Comparison of ENCODE assay signal across 22 mouse cellular contexts in the genomic region with DNA sequence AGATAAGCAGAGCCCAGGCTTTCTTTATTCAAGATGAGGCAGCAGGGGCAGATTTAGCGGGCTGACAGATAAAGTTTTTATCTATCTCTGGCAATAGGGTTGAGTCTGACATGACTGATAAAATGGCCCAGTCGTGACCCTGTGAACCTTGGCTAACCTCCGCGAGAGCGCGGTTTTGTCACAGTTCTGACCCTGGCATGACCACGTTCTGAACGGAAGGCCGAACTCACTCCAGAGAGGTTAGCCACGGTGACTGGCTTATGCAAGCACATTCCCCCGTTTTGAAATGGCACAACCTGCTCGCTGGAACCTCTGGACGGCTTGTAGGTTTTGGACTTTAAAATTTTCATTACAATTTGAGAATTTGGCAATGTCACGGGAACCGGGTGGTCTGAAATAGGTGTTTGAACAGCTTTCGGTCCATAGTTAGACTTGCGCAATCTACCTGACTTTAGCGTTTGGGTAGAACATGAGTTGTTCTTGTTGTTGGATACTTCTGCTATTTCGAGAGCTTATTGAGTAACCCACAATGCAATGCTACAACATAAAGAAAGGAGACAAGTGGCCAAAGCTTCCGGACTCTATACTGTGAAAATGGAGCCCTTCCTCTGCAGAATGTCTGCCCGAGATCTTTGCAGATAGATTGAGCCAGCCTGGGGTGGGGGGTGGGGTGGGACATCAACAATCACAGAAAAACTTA. TPM values are rescaled to one million over a fixed set of nuclear protein-coding genes. Genes with fewer than 3 reads are reported as not detected.
A peak's percentile ranks its signal among the peaks of the same experiment; 100 is the strongest.
DNase-seq lines count a peak whose midpoint lies in the region; ATAC-seq and TF ChIP-seq lines count a peak whose summit lies in the region.
"Had no signal": no experiment of that assay in that cellular context is flagged by ENCODE, and none has a peak within 500 bp of the region (broad histone marks: within the 10 kb centered on the region; RNA-seq: fewer than 3 reads in every experiment).

No protein-coding gene starts in this region.

- no peaks in the 10 kb centered on the region for H3K36me3 ChIP-seq in kidney, adult 2 months (ENCODE audit: control insufficient read depth, insufficient read depth, low read length)
- peaks cover 18% of the 10 kb centered on the region for H3K36me3 ChIP-seq in G1E (replicated peaks)
- H3K36me3 ChIP-seq in liver, embryonic 15.5 days (replicated peaks), result no peaks in the 10 kb centered on the region
- no peaks in the 10 kb centered on the region for H3K36me3 ChIP-seq in midbrain, embryonic 14.5 days (ENCODE audit: control insufficient read depth, insufficient read depth, low read length)
- H3K36me3 ChIP-seq: hindbrain, embryonic 10.5 days; limb, embryonic 12.5 days; midbrain, embryonic 15.5 days had no signal

- H3K4me3 ChIP-seq in kidney, adult 2 months (ENCODE audit: insufficient read depth, low read depth, low read length), result no peak overlapping the region
- no peak overlapping the region; the same call in 1 of the 2 replicates for H3K4me3 ChIP-seq in G1E (ENCODE audit: low read depth, low read length)
- no peak overlapping the region for H3K4me3 ChIP-seq in liver, embryonic 15.5 days (replicated peaks)
- H3K4me3 ChIP-seq in midbrain, embryonic 14.5 days (replicated peaks; ENCODE audit: low read depth, low read length), result no peak overlapping the region
- H3K4me3 ChIP-seq: forebrain, embryonic 13.5 days; hindbrain, embryonic 10.5 days; limb, embryonic 12.5 days; midbrain, embryonic 15.5 days had no signal

- TF ChIP-seq CTCF in kidney, adult 2 months (conservative IDR thresholded peaks at IDR 0.05; ENCODE audit: insufficient read depth, insufficient read length, low read depth, low read length), result no peak
- no peak for TF ChIP-seq CTCF in G1E (IDR thresholded peaks at IDR 0.05; ENCODE audit: low read depth, low read length)

- H3K4me1 ChIP-seq in kidney, adult 2 months (ENCODE audit: control insufficient read depth, insufficient read depth, low read length), result no peaks in the 10 kb centered on the region
- peaks cover 25% of the 10 kb centered on the region for H3K4me1 ChIP-seq in G1E (ENCODE audit: insufficient read depth, low read depth, low read length)
- H3K4me1 ChIP-seq in liver, embryonic 15.5 days (replicated peaks), result peaks cover 17% of the 10 kb centered on the region
- H3K4me1 ChIP-seq in midbrain, embryonic 14.5 days (ENCODE audit: control insufficient read depth, insufficient read depth, low read length), result peaks cover 10% of the 10 kb centered on the region; the same call in 1 of the 2 replicates

- H3K9ac ChIP-seq in liver, embryonic 15.5 days, result no peak overlapping the region
- H3K9ac ChIP-seq in midbrain, embryonic 14.5 days (replicated peaks; ENCODE audit: low read length), result no peak overlapping the region
- H3K9ac ChIP-seq: forebrain, embryonic 13.5 days; limb, embryonic 12.5 days; midbrain, embryonic 15.5 days had no signal

- H3K9me3 ChIP-seq in G1E (replicated peaks), result peaks cover 16% of the 10 kb centered on the region
- H3K9me3 ChIP-seq in liver, embryonic 15.5 days (replicated peaks), result no peaks in the 10 kb centered on the region
- H3K9me3 ChIP-seq in midbrain, embryonic 14.5 days (ENCODE audit: control insufficient read depth, low read length), result no peaks in the 10 kb centered on the region
- H3K9me3 ChIP-seq: forebrain, embryonic 13.5 days; hindbrain, embryonic 10.5 days; limb, embryonic 12.5 days; midbrain, embryonic 15.5 days had no signal

- peak; percentile 40 for ATAC-seq in G1E (ENCODE audit: extremely low read depth, insufficient number of reproducible peaks, low FRiP score, poor library complexity, severe bottlenecking)
- peak; percentile 73 for ATAC-seq in liver, embryonic 15.5 days (ENCODE audit: insufficient read depth)
- ATAC-seq in midbrain, embryonic 14.5 days (ENCODE audit: low FRiP score, low TSS enrichment), result no peak
- ATAC-seq: forebrain, embryonic 13.5 days; midbrain, embryonic 15.5 days had no signal

- H3K27me3 ChIP-seq in kidney, adult 2 months (replicated peaks; ENCODE audit: control insufficient read depth, insufficient read depth, low read length), result no peaks in the 10 kb centered on the region
- peaks cover 38% of the 10 kb centered on the region for H3K27me3 ChIP-seq in G1E (ENCODE audit: insufficient read depth, low read length)
- H3K27me3 ChIP-seq in liver, embryonic 15.5 days, result peaks cover 77% of the 10 kb centered on the region
- H3K27me3 ChIP-seq in midbrain, embryonic 14.5 days (ENCODE audit: control insufficient read depth, insufficient read depth, low read length), result peaks cover 50% of the 10 kb centered on the region

- no peak overlapping the region for H3K27ac ChIP-seq in kidney, adult 2 months (ENCODE audit: insufficient read depth, low read depth, low read length)
- no peak overlapping the region; the same call in 1 of the 2 replicates for H3K27ac ChIP-seq in liver, embryonic 15.5 days (replicated peaks)
- no peak overlapping the region for H3K27ac ChIP-seq in midbrain, embryonic 14.5 days (replicated peaks; ENCODE audit: low read depth, low read length)
- H3K27ac ChIP-seq: forebrain, embryonic 13.5 days; hindbrain, embryonic 10.5 days; limb, embryonic 12.5 days; midbrain, embryonic 15.5 days had no signal

- WGBS in kidney, adult 2 months, result 71% methylated on average over 21 of the region's 21 CpGs
- 33% methylated on average over 21 of the region's 21 CpGs for WGBS in liver, embryonic 15.5 days (ENCODE audit: insufficient replicate concordance)
- WGBS in midbrain, embryonic 14.5 days, result 77% methylated on average over 21 of the region's 21 CpGs

- peak overlapping the region; percentile 15; the same call in 1 of the 2 replicates for H3K4me2 ChIP-seq in liver, embryonic 15.5 days
- no peak overlapping the region for H3K4me2 ChIP-seq in midbrain, embryonic 14.5 days (ENCODE audit: low read length)
- H3K4me2 ChIP-seq: forebrain, embryonic 13.5 days; limb, embryonic 12.5 days; midbrain, embryonic 15.5 days had no signal

- no peak for TF ChIP-seq POLR2A in kidney, adult 2 months (IDR thresholded peaks at IDR 0.05; ENCODE audit: low read depth, low read length)

- DNase-seq in kidney, adult 2 months, result peak; percentile 49
- no peak for DNase-seq in kidney, postnatal 14 days
- DNase-seq in G1E (ENCODE audit: low spot score), result no peak
- peak; percentile 62 to 84 for DNase-seq in adrenal gland, postnatal 36 days
- no peak for DNase-seq in natural killer cell, adult 2 months (ENCODE audit: low spot score in 2 of 2)
- DNase-seq in midbrain, embryonic 14.5 days, result no peak
- no peak for DNase-seq in embryo, embryonic 9.5 days (ENCODE audit: extremely low spot score)
- DNase-seq: cerebellum, adult 2 months; lung, postnatal 14 days; retina, postnatal 1 day had no signal

RNA-seq across cellular contexts. Expression of a gene that starts 4.9 kb away (rescaled TPM):
- 0.33 and 0.54 TPM in 2 replicates for polyA plus RNA-seq in kidney, adult 2 months (2012; rRNA removed)
- total RNA-seq in G1E (2014; fragmentation: Nextera tagmentation), result 0.53 and 0.60 TPM in 2 replicates
- 0.55 and 0.64 TPM in 2 replicates for total RNA-seq in G1E (2017)
- 0.42 and 0.50 TPM in 2 replicates for polyA plus RNA-seq in G1E (2012)
- not detected for total RNA-seq in adrenal gland, postnatal 36 days (2021)
- 0.16 and 0.20 TPM in 2 replicates for polyA plus RNA-seq in liver, embryonic 15.5 days (2015; fragmentation: Nextera tagmentation; extraction: Ambion mirVana)
- polyA plus RNA-seq in midbrain, embryonic 14.5 days (2014; fragmentation: Nextera tagmentation; extraction: Ambion mirVana), result not detected in 2 replicates
- polyA plus RNA-seq: cerebellum, adult 2 months; midbrain, embryonic 15.5 days; neural tube, embryonic 14.5 days had no signal

RNA-seq across cellular contexts. Expression of a gene that starts 17.1 kb away (rescaled TPM):
- 0.05 and 0.22 TPM in 2 replicates for polyA plus RNA-seq in kidney, adult 2 months (2012; rRNA removed)
- total RNA-seq in G1E (2014; fragmentation: Nextera tagmentation), result 0.75 and 1.4 TPM in 2 replicates
- total RNA-seq in G1E (2017), result 0.17 and 0.33 TPM in 2 replicates
- 0.07 and 0.10 TPM in 2 replicates for polyA plus RNA-seq in G1E (2012)
- not detected for total RNA-seq in adrenal gland, postnatal 36 days (2021)
- polyA plus RNA-seq in liver, embryonic 15.5 days (2015; fragmentation: Nextera tagmentation; extraction: Ambion mirVana), result not detected in 2 replicates
- not detected in 2 replicates for polyA plus RNA-seq in midbrain, embryonic 14.5 days (2014; fragmentation: Nextera tagmentation; extraction: Ambion mirVana)
- total RNA-seq: layer of hippocampus, adult 18-20 months had no signal
- polyA plus RNA-seq: brain, embryonic 14.5 days; cerebellum, adult 2 months; forebrain, embryonic 13.5 days; heart, embryonic 14.5 days; intestine, embryonic 14.5 days; midbrain, embryonic 15.5 days; neural tube, embryonic 14.5 days; stomach, embryonic 14.5 days; thymus, postnatal 0 days had no signal

Comparison
In these comparisons a context has a peak if more than half of its experiments do, and no peak if none do; other contexts are left out.
1. DNase-seq: peak in kidney, adult 2 months (single experiment) and adrenal gland, postnatal 36 days (2 of 2); none in kidney, postnatal 14 days (single experiment), G1E (single experiment), natural killer cell, adult 2 months (0 of 2), midbrain, embryonic 14.5 days (single experiment) and embryo, embryonic 9.5 days (single experiment).